Mouse (Mus musculus) midbrain, embryonic 16.5 days (tissue): ENCODE results near the gene Nemp1. TPM values are rescaled to one million over a fixed set of nuclear protein-coding genes. Genes with fewer than 3 reads are reported as not detected.

Source experiments
- ATAC-seq: fragments of 200-750 bp; cut with Nextera tagmentation; 2 replicates; pipeline ENCODE4 v1.8.0; 2017; ENCODE audit warnings: moderate TSS enrichment
- H3K27ac ChIP-seq: fragments of 300-500 bp; sonication (generic); 2 replicates; pipeline ENCODE4 v1.5.1; 2014; ENCODE audit warnings: mild to moderate bottlenecking, low read length, mixed read lengths
- H3K27me3 ChIP-seq: fragments of 300-500 bp; sonication (generic); 2 replicates; pipeline ENCODE4 v1.6.1; 2014; ENCODE audit warnings: low read depth, low read length, mixed read lengths; ENCODE audit not compliant: control insufficient read depth, insufficient read depth
- H3K36me3 ChIP-seq: fragments of 300-500 bp; sonication (generic); 2 replicates; pipeline ENCODE4 v1.6.1; 2014; ENCODE audit warnings: mild to moderate bottlenecking, low read length, moderate library complexity, mixed read lengths; ENCODE audit not compliant: control insufficient read depth, insufficient read depth
- H3K4me1 ChIP-seq: fragments of 300-500 bp; sonication (generic); 2 replicates; pipeline ENCODE4 v1.6.1; 2014; ENCODE audit warnings: mild to moderate bottlenecking, low read length, mixed read lengths; ENCODE audit not compliant: control insufficient read depth, insufficient read depth
- H3K4me2 ChIP-seq: fragments of 300-500 bp; sonication (generic); 2 replicates; pipeline ENCODE4 v1.6.1; 2014; ENCODE audit warnings: mild to moderate bottlenecking, low read length, mixed read lengths
- H3K4me3 ChIP-seq: fragments of 300-500 bp; sonication (generic); 2 replicates; pipeline ENCODE4 v1.5.1; 2014; ENCODE audit warnings: low read depth, mild to moderate bottlenecking, low read length, moderate library complexity, mixed read lengths
- H3K9ac ChIP-seq: fragments of 300-500 bp; sonication (generic); 2 replicates; pipeline ENCODE4 v1.6.1; 2014; ENCODE audit warnings: low read depth, low read length, mixed read lengths
- H3K9me3 ChIP-seq: fragments of 300-500 bp; sonication (generic); replicated peaks from 2 replicates; pipeline ENCODE4 v1.6.1; 2014; ENCODE audit warnings: mild to moderate bottlenecking, low read length, mixed read lengths; ENCODE audit not compliant: control insufficient read depth, poor library complexity, severe bottlenecking
- WGBS: fragments of 180-500 bp; shearing (Covaris S2); extraction: QIAGEN DNeasy Blood & Tissue Kit; methylation state at CpG from one replicate; pipeline ENCODE4 v1.1.7; 2014; 5-methylcytosine and 5-hydroxymethylcytosine counted together
- polyA plus RNA-seq: library from polyadenylated mRNA; unstranded; fragments of >200 nt; fragmentation: Nextera tagmentation; extraction: Ambion mirVana; gene quantifications from 2 replicates; pipeline ENCODE4 v1.2.1, GENCODE M21; 2015

Nemp1 gene
- polyA plus RNA-seq, 1 experiment from 2014 or later, result 3.2 TPM

- no peaks in the 10 kb centered on the region for H3K36me3 ChIP-seq
- no peaks in the 10 kb centered on the region for H3K9me3 ChIP-seq
- peak within 1 kb of the TSS; percentile 58 for H3K4me3 ChIP-seq
- H3K9ac ChIP-seq, result peak within 1 kb of the TSS; percentile 46
- peaks cover 45% of the 10 kb centered on the region for H3K27me3 ChIP-seq
- H3K4me2 ChIP-seq, result peak within 1 kb of the TSS; percentile 93
- peak within 1 kb of the TSS; percentile 72 for H3K27ac ChIP-seq
- no peak for ATAC-seq
- peaks cover 20% of the 10 kb centered on the region for H3K4me1 ChIP-seq
- 2% methylated on average over 37 of the region's 40 CpGs for WGBS
Measured at GRCm38 (mm10) chr10:127668093-127669050, 1.7 kb downstream of the Nemp1 start, which contains the start of gene Nab2. Nab2 (minus strand) TSS chr10:127668568.

DNA sequence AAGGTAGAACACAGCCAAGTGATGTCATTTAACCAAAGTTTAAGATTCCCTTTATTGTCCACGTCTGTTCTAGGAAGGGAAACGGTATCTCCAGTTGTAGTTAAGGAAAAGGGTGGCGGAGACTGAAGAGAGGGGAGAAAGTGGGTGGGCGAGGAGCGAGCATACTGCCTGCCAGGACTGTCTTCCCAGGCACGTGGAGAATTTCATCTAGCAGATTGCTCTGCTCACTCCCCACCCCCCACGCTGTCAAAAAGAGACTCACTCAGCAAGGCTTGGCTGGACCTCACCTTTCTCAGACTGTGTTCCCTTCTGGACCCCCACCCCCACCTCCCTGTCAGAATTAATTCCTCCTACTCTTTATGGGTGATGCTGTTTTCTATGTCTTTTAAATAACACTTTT lies 2.5 kb downstream of the Nemp1 start:
- H3K36me3 ChIP-seq, result no peaks in the 10 kb centered on the region
- no peak overlapping the region for H3K4me3 ChIP-seq
- H3K9me3 ChIP-seq, result no peaks in the 10 kb centered on the region
- H3K27ac ChIP-seq, result no peak overlapping the region
- 0 out of 2 replicates have a peak overlapping the region, but pooled peaks have one; percentile 24 for H3K4me2 ChIP-seq
- H3K27me3 ChIP-seq, result peaks cover 37% of the 10 kb centered on the region
- H3K9ac ChIP-seq, result no peak overlapping the region; the same call in 1 of the 2 replicates
- 34% methylated on average over 7 of the region's 7 CpGs for WGBS
- ATAC-seq, result no peak
- H3K4me1 ChIP-seq, result peaks cover 20% of the 10 kb centered on the region

- Histone ChIP-seq H3K4me3 (no peak overlapping the region), H3K36me3 (no peaks in the 10 kb centered on the region), H3K9ac (no peak overlapping the region), H3K27me3 (peaks cover 27% of the 10 kb centered on the region), H3K4me2 (no peak overlapping the region), H3K27ac (no peak overlapping the region), H3K9me3 (no peaks in the 10 kb centered on the region), H3K4me1 (peaks cover 20% of the 10 kb centered on the region)
- ATAC-seq, result no peak
- whole genome bisulfite sequencing, result 96% methylated on average over 2 of the region's 2 CpGs
Measured at GRCm38 (mm10) chr10:127670185-127670584, 3.5 kb downstream of the Nemp1 start.

DNA sequence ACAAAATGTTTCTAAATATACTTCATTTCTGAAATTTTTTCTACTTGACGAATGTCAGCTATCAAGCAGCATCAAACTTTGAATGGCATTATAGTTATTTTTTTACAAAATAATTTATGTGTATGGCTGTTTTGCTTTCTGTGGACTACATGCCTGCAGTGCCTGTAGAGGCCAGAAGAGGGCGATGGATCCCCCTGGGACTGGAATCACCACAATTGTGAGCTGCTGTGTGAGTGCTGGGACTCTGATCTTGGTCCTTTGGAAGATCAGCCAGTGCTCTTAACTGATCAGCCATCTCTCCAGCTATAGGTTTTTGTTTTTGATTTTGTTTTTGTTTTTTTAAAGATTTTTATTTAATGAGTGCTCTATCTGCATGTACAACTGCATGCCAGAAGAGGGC lies 4.6 kb downstream of the Nemp1 start:
- 32% methylated on average over 2 of the region's 2 CpGs for WGBS
- Histone ChIP-seq H3K27ac (no peak overlapping the region), H3K9ac (no peak overlapping the region), H3K9me3 (no peaks in the 10 kb centered on the region), H3K36me3 (no peaks in the 10 kb centered on the region), H3K4me2 (no peak overlapping the region), H3K4me1 (peaks cover 18% of the 10 kb centered on the region), H3K27me3 (peaks cover 19% of the 10 kb centered on the region), H3K4me3 (no peak overlapping the region)
- no peak for ATAC-seq

DNA sequence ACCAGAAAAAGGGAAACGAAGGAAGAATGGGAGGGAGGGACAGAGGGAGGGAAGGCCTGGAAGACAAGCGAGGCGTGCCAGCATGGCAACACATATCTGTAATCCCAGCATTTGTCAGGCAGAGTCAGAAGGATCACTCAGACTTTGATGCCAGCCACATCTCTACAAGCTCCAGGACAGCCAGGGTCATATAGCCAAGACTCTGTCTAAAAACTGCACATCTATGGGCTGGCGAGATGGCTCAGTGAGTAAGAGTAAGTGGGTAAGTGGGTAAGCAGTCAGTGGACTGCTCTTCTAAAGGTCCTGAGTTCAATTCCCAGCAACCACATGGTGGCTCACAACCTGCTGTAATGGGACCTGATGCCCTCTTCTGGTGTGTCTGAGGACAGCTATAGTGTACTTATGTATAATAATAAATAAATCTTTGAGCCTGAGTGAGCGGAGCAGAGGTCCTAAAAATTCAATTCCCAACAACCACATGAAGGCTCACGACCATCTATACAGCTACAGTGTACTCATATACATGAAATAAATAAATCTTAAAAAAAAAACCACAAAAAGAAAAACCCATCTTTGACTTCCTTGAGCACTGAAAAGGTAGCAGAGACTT lies 7.5 kb downstream of the Nemp1 start:
- WGBS, result 94% methylated on average over 6 of the region's 6 CpGs
- H3K4me2 ChIP-seq, result no peak overlapping the region
- H3K4me3 ChIP-seq, result no peak overlapping the region
- peaks cover 12% of the 10 kb centered on the region for H3K4me1 ChIP-seq
- H3K9ac ChIP-seq, result no peak overlapping the region
- H3K9me3 ChIP-seq, result no peaks in the 10 kb centered on the region
- H3K27me3 ChIP-seq, result peaks cover 3% of the 10 kb centered on the region
- H3K36me3 ChIP-seq, result no peaks in the 10 kb centered on the region
- no peak for ATAC-seq
- no peak overlapping the region for H3K27ac ChIP-seq

DNA sequence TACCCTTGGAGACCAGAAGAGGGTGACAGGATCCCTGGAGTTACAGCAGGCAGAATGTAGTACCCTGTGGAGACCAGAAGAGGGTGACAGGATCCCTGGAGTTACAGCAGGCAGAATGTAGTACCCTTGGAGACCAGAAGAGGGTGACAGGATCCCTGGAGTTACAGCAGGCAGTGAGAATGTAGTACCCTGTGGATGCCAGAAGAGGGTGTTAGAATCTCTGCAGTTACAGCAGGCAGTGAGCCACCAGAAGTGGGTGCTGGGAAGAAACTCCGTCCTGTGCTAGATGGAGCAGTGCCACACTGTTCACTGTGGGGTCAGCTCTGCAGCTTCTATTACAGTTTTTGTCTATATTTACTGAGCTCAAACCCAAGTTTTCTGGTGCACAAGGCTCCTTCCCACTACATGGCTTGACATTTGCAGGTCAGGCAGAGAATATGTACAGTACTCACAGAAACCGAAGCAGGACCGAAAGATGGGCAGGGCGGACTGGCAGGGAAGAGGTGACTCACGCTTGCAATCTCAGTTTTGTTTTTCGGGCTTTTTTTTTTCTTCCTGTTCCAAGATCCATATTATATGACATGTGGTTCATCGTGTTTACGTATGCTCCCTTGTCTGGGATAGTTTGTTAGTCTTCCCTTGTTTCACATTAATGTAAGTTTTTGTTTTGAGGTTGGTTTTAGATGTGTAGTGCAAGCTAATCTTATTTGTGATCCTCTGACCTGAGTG lies 8.3 kb downstream of the Nemp1 start:
- Histone ChIP-seq H3K36me3 (no peaks in the 10 kb centered on the region), H3K4me1 (peaks cover 12% of the 10 kb centered on the region), H3K4me2 (no peak overlapping the region), H3K27ac (peak overlapping the region; percentile 22; the same call in 1 of the 2 replicates), H3K4me3 (no peak overlapping the region), H3K9ac (no peak overlapping the region), H3K27me3 (no peaks in the 10 kb centered on the region), H3K9me3 (no peaks in the 10 kb centered on the region)
- WGBS, result 85% methylated on average over 8 of the region's 8 CpGs
- no peak for ATAC-seq

DNA sequence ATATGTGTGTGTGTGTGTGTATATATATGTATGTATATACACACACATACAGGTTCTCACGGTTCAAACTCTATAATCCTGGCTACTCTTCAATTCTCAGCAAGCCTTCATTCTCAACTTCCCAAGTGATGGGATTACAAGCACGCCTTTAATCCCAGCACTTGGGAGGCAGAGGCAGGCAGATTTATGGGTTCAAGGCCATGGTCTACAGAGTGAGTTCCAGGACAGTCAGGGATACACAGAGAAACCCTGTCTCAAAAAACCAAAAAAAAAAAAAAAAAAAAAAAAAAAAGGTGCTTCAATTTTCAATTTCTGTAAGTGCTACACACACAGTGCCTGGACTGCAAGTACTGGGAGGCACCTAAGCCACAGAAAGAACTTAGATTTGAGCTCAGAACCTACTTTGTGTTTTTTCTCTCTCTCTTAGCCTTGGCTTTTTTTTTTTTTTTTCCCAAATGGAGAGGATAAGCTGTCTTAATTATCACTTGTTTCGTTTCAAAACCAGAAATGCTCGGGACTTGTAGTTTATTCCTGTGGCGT lies 9.2 kb downstream of the Nemp1 start:
- H3K27me3 ChIP-seq, result no peaks in the 10 kb centered on the region
- H3K4me3 ChIP-seq, result peak overlapping the region; percentile 84
- peak overlapping the region; percentile 53; the same call in 1 of the 2 replicates for H3K27ac ChIP-seq
- H3K4me2 ChIP-seq, result peak overlapping the region; percentile 60
- no peak for ATAC-seq
- H3K4me1 ChIP-seq, result peaks cover 12% of the 10 kb centered on the region
- H3K9ac ChIP-seq, result peak overlapping the region; percentile 56; the same call in 1 of the 2 replicates
- 49% methylated on average over 5 of the region's 5 CpGs for WGBS
- no peaks in the 10 kb centered on the region for H3K36me3 ChIP-seq
- no peaks in the 10 kb centered on the region for H3K9me3 ChIP-seq

GRCm38 (mm10) chr10:127676691-127677548 lies 10.2 kb downstream of the Nemp1 start:
- peak; percentile 97 for ATAC-seq
- Histone ChIP-seq H3K27me3 (no peaks in the 10 kb centered on the region), H3K27ac (peak overlapping the region; percentile 53), H3K4me3 (peak overlapping the region; percentile 84), H3K9me3 (no peaks in the 10 kb centered on the region), H3K9ac (peak overlapping the region; percentile 79), H3K36me3 (no peaks in the 10 kb centered on the region), H3K4me2 (peak overlapping the region; percentile 99), H3K4me1 (peaks cover 12% of the 10 kb centered on the region)
- under 1% methylated on average over 70 of the region's 71 CpGs for WGBS
